Mouse (Mus musculus) lung, postnatal 36 days (tissue): ENCODE data around the gene Tab1.
"Not testable (repeated sequence)": the region's sequence is repeated elsewhere in the genome, so short reads cannot be mapped to it uniquely, and the experiment has no call there.

Experiments used
- DNase-seq: peaks from one replicate; pipeline ENCODE4 v3.0.0; 2022; ENCODE audit warnings: mixed read lengths

The Tab1 gene

DNA sequence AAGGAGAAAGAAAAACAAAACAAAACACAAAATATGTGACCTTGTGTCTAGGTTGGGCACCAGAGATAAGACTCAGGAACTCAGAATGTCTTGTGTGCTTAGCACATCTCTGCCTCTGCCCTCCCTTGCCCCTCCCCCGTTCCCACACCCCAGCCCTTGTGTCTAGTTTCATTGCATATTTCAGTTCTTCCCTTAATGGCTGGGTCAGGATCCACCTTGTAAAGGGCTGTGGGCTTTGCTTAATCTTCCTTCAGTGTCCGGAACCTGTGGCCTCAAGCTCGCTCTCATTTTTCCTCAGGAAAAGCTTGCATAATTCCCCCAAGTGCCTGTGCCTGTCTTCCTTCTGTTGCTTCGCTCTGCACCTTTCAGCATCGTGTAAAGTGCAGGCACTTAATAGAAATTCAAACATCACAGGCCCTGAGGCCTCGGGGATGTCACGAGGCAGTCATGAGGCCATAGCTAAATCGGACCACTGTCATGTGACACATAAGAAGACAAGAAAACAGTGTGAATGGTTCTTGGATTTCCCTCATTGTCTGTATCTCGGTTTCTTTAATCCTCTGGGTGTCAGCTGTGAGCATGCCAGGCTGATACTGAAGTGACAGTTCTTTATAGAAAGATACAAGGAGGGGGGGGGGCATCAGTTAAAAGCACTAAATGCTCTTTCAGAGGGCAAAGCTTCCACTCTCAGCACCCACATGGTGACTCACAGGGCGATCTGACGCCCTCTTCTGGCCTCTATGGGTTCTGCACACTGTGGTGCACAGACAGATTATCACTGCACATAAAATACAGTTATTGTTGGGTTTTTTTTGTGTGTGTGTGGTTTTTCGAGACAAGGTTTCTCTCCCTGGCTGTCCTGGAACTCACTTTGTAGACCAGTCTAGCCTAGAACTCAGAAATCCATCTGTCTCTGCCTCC lies 27.2 kb upstream of the Tab1 start:
- DNase-seq: peak; percentile 36

DNA sequence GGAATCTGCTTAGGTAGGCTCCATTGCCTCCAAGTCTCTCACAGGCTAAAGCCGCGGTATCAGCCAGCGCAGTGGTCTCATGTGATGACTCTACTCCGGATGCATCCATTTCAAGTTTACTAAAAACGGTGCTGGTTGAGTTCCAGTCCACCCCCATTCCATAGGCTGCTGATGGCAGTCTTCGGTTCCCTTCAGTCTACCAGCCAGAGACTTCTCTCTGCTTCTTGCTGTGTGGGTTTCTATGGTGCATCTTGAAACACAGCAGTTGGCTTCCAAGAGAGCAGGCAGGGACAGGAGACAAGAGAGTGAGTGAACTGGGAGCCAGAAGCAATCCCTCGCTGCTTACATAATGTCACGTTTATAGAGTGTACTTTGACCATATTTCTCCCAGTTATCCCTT lies 25.8 kb upstream of the Tab1 start:
- DNase-seq: no peak

DNA sequence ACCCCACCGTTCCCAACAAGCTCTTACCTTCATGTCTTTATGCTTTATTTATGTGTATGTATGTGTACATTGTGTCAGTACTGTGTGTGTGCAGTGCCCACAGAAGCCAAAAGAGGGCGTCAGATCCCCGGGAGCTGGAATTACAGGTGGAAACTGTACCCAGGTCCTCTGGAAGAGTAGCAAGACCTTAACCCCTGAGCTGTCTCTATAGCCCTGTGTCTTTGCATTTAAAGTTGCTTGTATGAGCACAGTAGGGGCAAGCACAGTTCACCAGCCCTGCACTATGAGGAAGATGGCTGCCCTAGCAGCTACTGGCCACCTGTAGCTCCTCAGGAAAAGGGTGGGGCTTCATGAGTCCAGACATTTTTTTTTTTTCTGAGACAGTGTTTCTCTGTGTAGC lies 25.4 kb upstream of the Tab1 start:
- no peak for DNase-seq

DNA sequence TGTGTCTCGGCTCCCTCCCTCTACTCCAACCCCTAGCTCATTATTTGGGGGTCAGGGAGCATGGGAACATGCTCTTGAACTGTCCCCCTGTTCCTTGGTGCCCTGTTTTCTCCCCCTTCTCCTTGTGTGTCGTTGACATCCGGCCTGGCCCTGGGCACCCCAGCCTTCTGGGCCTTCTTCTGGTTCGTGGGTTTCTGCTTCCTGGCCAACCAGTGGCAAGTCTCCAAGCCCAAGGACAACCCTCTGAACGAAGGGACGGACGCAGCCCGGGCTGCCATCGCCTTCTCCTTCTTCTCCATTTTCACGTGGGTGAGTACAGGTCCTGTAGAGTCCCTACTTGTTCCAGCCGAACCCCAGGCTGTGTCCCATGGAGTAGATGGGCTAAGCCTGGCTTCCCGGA lies 21.5 kb upstream of the Tab1 start:
- DNase-seq: no peak

DNA sequence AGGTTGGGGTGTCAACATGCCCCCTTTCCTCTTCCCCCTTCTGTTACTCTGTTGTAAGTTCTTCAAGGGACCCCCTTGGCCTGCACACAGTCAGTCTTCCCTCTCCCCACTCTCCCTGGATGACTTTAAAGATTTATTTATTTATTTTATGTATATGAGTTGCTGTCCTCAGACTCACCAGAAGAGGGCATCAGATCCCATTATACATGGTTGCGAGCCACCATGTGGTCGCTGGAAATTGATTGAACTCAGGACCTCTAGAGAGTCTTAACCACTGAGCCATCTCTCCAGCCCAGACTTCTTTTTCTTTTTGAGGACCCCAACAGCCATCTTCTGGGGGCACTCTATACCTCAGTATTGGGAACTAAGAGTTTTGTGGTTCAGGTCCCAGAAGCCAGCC lies 20.4 kb upstream of the Tab1 start:
- DNase-seq: no peak

DNA sequence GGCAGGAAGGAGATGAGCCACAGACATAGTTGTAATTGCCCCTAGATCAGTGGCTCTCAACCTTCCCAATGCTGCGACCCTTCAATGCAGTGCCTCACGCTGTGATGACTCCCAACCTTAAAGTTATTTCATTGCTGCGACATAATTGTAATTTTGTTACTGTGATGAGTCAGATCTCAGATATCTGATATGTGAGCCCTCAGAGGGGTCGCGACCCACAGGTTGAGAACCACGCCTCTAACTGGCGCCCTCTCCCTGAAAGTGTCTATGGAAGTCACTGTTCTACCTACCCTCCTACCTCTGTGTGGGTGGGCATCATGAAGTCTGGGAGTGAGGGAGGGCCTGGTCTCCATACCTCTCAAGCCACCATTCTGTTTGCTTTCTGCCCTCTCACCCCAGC lies 18.5 kb upstream of the Tab1 start:
- DNase-seq: no peak

DNA sequence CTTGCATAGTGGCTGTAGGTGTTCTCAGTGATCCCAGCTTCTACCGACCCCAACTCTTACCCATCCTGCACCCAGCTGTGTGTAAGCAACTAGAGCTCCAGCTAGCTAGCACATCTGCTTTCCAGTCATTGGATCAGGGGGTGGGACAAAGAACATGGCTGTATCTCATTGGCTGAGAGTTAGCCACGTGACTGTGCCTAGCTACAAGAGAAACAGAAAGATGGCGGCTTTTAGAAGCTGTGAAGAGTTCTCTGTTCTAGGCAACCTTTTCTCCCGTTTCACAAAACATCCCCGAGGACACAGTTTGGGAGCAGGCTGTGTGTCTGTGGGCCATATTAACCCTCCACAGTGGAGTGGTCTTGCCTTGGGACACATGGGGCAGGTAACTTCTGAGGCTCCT lies 17.7 kb upstream of the Tab1 start:
- DNase-seq: no peak

DNA sequence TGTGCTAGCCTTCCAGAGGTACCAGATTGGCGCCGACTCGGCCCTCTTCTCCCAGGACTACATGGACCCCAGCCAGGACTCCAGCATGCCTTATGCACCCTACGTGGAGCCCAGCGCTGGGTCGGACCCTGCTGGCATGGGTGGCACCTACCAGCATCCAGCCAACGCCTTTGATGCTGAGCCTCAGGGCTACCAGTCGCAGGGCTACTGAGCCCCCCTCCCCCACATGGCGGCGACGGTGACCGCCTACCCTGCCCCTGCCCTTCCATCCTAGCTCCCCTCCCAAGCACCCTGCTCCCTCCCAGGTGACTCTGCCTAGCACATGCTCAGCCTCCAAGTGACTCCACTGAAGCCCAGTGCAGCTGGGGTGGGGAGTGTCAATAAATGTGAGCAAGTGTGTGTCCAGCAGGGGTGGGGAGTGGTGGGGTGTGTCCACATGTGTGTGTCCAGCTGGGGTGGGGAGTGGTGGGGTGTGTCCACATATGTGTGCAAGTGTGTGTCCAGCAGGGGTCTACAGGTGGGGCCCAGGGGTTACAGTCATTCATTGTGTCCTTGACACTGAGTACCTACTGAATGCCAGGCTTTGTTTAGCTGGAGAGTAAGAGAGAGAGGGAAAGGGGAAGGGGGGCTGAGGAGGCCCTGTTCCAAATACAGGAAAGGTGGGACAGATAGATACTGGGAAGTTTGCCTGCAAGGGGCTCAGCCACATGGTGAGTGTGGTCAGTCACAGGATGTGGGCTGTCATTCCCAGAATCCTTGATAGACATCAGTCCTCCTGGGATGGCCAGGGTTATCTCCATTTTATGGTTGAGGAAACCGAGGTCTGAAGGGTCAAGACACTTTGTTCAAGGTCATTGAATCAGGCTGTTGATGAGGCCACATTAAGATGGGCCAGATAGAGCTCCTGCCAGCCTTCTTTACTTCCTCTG lies 16.8 kb upstream of the Tab1 start:
- no peak for DNase-seq

DNA sequence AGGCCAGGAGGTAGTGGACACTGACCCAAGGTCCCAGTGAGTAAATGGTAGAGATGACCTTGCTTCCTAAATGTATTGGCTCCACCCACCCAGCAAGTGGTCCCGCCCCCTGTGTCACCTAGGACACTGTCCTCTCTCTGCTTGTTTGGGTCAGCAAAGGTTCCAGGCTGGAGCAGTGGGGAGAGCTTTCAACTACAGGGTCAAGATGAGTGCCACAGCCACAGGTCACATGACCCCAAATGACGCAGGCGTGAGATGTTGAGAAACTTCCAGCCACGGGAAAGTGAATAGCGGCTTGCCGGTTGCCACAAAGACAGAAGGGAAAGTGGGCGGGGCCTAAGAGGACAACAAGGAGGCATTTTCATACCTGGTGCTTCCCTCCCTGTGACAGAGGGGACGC lies 15.8 kb upstream of the Tab1 start:
- DNase-seq: peak; percentile 48

DNA sequence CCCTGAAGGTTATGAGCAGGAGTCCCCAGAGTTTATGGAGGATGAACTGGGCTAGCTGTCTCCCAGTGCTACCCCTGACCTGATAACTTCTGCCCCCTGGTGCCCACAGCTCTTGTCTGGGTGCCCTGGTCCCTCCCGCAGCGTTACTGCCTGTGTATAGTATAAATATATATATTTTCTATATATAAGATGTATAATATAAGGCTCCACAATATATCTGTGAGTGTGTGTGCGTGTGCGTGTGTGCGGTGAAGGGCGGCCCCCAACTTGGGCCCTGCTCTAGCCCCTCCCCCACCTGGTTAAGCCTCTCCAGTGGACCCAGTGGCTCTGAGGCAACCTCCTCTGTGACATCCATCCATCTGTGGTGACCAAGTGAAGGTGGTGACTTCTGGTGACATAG lies 13.9 kb upstream of the Tab1 start:
- no peak for DNase-seq

DNA sequence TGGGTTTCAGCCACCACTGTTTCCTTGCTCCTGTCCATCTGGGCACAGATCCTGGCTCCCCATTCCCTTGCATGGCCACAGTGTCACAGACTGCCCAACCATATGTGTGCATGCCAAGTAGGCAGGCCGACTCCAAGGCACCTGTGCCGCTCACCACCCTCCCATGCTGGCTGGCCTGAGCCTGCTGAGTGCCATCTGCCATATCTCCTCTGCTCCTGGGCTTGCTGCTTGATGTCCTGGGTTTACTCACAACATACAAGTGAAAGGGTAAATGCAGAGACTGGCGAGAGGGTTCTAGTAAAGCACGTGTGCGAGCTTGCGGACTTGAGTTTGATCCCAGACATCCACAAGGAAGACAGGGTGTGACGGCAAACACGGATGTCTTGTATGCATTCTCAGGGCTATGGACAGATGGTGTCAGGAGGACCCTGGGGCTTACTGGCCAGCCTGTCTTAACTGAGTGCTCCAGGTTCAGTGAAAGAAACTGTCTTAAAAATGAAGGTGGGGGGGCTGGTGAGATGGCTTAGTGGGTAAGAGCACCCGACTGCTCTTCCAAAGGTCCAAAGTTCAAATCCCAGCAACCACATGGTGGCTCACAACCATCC lies 11.1 kb upstream of the Tab1 start:
- no peak for DNase-seq

DNA sequence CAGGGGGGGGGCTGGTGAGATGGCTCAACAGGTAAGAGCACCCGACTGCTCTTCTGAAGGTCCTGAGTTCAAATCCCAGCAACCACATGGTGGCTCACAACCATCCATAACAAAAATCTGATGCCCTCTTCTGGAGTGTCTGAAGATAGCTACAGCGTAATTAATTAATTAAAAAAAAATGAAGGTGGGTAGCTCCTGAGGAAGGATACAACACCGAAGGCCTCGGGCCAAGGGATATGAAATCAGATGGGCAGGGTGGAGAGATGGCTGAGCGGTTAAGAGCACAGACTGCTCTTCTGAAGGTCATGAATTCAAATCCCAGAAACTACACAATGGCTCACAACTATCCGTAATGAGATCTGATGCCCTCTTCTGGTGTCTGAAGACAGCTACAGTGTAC lies 10.5 kb upstream of the Tab1 start:
- not testable (repeated sequence) for DNase-seq

DNA sequence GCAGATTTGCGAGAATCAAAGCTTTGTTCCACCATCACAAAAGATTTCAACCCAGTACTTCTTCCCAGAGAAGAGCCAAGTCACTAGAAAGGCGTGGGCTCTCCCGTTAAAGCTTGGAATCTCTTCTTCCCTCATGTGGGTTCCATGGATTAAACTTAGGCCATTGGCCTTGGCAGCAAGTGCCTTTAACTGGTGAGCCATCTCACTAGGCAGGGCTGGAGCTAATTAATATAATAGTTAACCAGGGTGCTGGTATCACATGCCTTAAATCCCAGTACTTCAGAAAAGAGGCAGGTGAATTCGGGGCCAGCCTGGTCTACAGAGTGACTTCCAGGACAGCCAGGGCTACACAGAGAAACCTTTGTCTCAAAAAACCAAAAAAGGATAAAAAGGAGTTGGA lies 8.3 kb upstream of the Tab1 start:
- DNase-seq: no peak

DNA sequence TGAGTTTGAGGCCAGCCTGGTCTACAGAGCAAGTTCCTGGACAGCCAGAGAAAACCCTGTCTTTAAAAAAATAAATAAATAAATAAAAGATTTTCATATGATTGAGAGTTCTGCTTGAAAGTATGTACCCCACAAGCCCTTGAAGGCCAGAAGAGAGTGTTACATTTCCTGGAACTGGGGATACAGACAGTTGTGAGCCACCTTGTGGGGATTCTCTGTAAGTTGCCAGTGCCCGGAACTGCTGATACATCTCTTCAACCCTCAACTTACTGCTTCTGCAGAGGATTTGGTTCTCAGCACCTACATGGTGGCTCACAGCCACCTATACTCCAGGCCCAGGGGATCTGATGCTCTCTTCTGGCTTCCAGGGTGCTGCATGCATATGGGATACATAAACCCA lies 5.7 kb upstream of the Tab1 start:
- no peak for DNase-seq

DNA sequence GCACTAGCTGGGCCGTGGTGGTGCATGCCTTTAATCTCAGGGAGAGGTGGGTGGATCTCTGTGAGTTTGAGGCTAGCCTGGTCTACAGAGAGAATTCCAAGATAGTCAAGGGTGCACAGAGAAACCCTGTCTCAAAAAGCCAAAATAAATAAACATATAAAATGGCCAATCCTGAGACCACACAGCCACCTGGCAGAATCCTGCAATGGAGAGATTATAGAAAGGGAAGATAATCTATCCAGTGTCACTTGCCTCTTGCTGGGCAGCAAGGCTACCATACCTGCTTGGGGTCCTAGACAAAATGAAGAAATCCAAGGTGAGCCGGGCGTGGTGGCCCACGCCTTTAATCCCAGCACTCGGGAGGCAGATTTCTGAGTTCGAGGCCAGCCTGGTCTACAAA lies 2.9 kb upstream of the Tab1 start:
- DNase-seq: no peak

DNA sequence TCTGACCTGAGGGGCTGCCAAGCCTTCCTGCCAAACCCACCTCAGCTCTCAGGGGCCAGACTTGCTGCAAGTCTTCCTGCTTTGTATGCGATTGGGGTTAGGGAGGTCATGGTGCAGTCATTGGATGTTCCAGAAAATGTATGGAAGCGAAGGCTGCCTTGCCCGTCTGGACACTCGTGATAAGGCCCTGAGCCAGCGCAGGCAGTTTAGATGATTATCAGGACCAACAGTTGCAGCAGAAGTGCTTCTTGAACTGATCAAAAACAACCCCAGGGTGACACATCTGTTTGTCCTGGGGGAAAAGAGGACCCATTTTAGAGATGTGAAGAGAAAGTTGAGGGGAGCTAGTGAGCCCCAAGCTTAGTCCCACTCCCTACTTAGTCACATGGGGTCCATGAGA lies 2.2 kb upstream of the Tab1 start:
- no peak for DNase-seq

DNA sequence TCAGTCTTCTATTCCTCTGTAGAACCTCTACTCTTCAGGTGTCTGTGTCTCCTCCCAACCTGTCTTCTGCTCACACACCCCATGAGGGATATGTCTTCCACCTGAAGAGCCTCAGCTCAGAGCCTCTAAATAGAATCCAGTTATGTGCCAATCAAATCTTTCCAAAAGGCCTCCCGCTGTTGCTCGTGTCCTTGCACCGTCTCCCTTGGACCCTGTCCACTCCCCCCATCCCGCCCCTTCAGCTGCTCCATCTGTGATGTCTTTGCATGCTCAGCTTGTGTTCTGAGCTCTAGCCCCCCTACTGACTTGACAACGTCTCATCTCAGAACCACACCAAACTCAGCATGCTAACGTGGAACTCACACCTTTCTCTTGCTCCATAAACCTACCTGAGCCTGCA lies 1.5 kb upstream of the Tab1 start:
- DNase-seq: no peak

DNA sequence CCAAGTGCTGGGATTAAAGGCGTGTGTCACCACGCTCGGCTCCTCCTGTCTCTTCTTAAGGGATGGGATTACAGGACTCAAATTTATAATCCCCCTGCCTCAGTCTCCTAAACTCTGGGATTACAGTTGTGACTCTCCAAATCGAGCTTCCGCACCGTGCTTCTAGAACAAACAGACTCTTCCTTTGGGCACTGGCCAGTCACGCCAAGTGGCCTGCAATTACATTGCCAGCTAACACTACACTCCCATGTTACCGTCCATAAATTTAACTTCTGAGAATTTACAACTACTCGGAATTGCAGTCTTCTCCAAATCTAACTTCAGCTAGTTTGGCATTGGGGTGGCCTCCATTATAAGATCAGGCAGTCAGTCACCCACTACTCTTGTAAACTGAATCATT lies 475 bp upstream of the Tab1 start:
- peak; percentile 20 for DNase-seq

DNA sequence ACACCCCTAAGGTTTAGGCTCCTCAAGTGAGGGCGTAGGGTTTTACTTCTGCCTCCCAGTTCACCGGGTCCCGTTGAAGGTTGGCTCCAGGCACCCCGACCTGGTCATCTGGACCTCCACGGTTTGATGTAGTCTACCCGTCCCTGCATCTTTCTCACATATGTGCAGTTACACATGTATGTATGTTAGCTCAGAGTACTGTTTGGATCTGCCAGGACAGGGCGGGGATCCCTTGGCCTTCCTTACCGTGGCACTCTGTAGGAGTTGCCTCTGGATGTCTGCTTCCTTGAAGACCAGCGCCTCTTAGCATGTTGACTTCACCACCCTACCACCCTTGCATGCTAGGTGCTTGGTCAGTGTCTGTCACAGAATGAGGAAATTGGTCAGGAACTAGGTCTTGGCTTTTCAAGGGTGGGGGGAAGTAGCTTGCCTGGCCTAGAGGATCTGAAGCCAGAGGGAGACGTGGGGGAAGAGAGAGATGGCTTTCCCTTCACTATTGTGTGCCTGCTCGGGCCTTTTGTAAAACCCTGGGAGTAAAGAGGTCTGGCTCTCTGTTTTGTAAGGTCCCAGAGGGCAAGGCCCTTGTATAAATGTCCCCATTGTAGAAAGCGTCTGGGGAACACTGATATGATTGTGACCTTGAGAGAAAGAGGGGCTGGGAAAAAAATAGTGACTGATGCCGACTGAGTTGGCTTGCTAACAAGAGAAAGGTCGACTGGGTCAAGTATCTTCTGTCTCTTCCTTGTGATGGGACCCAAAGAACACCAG lies 939 bp downstream of the Tab1 start:
- peak; percentile 49 for DNase-seq

DNA sequence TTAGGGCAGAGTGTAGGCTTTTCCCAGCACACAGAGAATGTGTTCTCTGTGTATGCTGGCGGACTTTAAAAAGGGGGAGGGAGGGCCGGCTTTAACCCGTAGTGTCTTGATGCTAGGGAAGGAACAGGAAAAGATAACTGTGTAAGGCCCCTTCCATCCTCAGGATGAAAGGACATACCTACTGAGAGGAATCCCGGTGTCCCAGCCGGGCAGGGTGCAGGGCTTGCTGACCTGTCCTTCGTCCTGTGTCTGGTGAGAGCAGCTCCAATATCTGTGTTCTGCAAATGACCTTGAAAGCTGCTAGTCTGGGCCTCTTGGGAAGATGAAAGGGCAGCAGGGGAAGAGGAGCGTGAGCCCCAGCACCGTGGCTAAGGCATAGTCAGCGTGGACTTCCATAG lies 1.5 kb downstream of the Tab1 start:
- DNase-seq: no peak

DNA sequence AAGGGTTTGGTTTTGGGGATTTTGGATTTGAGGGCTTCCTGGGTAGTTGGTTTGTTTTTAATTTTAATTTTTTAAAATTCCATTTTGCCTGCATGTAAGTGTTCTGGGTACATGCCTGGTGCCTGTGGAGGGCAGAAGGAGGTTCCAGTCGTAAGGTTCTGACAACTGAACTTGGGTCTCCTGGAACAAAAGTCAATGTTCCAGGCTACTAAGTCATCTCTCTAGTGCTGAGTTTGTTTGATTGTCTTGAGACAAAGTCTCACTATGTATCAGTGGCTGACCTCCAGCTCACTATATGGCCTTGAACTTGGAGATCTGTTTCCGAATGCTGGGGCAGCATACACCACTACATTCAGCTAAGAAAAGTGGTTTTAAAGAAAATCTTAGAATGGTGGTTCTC lies 2.6 kb downstream of the Tab1 start:
- no peak for DNase-seq

DNA sequence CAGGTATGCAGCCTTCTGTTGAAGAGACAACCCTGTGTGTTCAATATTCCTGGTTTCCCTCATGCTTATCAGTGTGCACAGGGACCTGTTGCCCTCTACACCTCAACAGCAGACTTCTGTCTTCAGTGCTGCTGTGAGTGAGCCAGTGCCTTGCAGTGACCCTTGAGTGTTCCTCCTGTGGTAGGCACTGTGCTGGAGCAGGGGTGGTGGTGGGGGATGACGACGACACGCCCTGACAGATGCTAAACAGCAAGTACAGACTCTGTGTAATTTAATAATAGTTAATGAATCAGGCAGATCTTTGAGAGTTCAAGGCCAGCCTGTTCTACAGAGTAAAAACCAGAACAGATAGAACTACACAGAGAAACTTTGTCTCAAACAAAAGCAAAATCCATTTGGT lies 3.7 kb downstream of the Tab1 start:
- no peak for DNase-seq
